Mouse (Mus musculus) megakaryocyte, embryonic 14.5 days (primary cell): Measurements from ENCODE around the gene Glipr1. TPM values are rescaled to one million over a fixed set of nuclear protein-coding genes. Genes with fewer than 3 reads are reported as not detected.

Source experiments
- H3K27me3 ChIP-seq: replicated peaks from 2 replicates; pipeline ENCODE3; 2012; ENCODE audit warnings: inconsistent platforms
- H3K36me3 ChIP-seq: replicated peaks from 2 replicates; pipeline ENCODE3; 2012; ENCODE audit warnings: low read length, inconsistent platforms, mixed read lengths
- H3K4me1 ChIP-seq: 2 replicates; pipeline ENCODE4 v1.6.1; 2012; ENCODE audit warnings: inconsistent platforms
- H3K4me3 ChIP-seq: replicated peaks from 2 replicates; pipeline ENCODE3; 2012; ENCODE audit warnings: moderate library complexity, mild to moderate bottlenecking, inconsistent platforms
- H3K9me3 ChIP-seq: 2 replicates; pipeline ENCODE4 v1.6.1; 2012; ENCODE audit warnings: inconsistent platforms
- FLI1 ChIP-seq: IDR thresholded peaks from 2 replicates; pipeline ENCODE4 v1.6.1; 2012; ENCODE audit warnings: low read length, inconsistent platforms, mixed read lengths
- GATA1 ChIP-seq: IDR thresholded peaks from 3 replicates; pipeline ENCODE4 v1.6.1; 2012; ENCODE audit warnings: mixed read lengths, low read length, inconsistent platforms, borderline replicate concordance
- polyA plus RNA-seq: library from polyadenylated mRNA; stranded (reverse); fragments of >175 nt; gene quantifications from 2 replicates; pipeline ENCODE4 v1.2.3, GENCODE M21; 2012; ENCODE audit warnings: low replicate concordance; ENCODE audit not compliant: insufficient read depth

The Glipr1 gene
- polyA plus RNA-seq, 1 experiment: 2.8 TPM

- no peaks in the 10 kb centered on the region for H3K36me3 ChIP-seq
- TF ChIP-seq GATA1: no peak
- TF ChIP-seq FLI1: no peak
These were observed 36.0 kb downstream of the Glipr1 start for GRCm38 (mm10) chr10:111966394-111966793.

GRCm38 (mm10) chr10:111960459-111960858, 42.0 kb downstream of the Glipr1 start:
- peaks cover 6% of the 10 kb centered on the region for H3K27me3 ChIP-seq
- no peak overlapping the region for H3K4me3 ChIP-seq
- peaks cover 19% of the 10 kb centered on the region for H3K4me1 ChIP-seq
- peaks cover 4% of the 10 kb centered on the region for H3K9me3 ChIP-seq
- TF ChIP-seq FLI1 (no peak), GATA1 (no peak)
- H3K36me3 ChIP-seq: no peaks in the 10 kb centered on the region

More at GRCm38 (mm10) chr10:111966394-111966793, 36.0 kb downstream of the Glipr1 start:
- Histone ChIP-seq H3K9me3 (peaks cover 9% of the 10 kb centered on the region), H3K4me1 (peaks cover 4% of the 10 kb centered on the region; the same call in 1 of the 2 replicates), H3K27me3 (peaks cover 10% of the 10 kb centered on the region), H3K4me3 (no peak overlapping the region)

- Histone ChIP-seq H3K36me3 (no peaks in the 10 kb centered on the region), H3K4me3 (no peak overlapping the region), H3K9me3 (peaks cover 4% of the 10 kb centered on the region), H3K27me3 (peaks cover 4% of the 10 kb centered on the region), H3K4me1 (peaks cover 26% of the 10 kb centered on the region)
- TF ChIP-seq FLI1: no peak
- TF ChIP-seq GATA1: no peak
These were observed 43.1 kb downstream of the Glipr1 start for GRCm38 (mm10) chr10:111959353-111959752.

- Histone ChIP-seq H3K27me3 (no peaks in the 10 kb centered on the region), H3K36me3 (no peaks in the 10 kb centered on the region), H3K9me3 (no peaks in the 10 kb centered on the region), H3K4me3 (no peak overlapping the region), H3K4me1 (peaks cover 29% of the 10 kb centered on the region)
- TF ChIP-seq GATA1 (no peak), FLI1 (no peak)
These were observed 44.4 kb downstream of the Glipr1 start for GRCm38 (mm10) chr10:111958046-111958421.

DNA sequence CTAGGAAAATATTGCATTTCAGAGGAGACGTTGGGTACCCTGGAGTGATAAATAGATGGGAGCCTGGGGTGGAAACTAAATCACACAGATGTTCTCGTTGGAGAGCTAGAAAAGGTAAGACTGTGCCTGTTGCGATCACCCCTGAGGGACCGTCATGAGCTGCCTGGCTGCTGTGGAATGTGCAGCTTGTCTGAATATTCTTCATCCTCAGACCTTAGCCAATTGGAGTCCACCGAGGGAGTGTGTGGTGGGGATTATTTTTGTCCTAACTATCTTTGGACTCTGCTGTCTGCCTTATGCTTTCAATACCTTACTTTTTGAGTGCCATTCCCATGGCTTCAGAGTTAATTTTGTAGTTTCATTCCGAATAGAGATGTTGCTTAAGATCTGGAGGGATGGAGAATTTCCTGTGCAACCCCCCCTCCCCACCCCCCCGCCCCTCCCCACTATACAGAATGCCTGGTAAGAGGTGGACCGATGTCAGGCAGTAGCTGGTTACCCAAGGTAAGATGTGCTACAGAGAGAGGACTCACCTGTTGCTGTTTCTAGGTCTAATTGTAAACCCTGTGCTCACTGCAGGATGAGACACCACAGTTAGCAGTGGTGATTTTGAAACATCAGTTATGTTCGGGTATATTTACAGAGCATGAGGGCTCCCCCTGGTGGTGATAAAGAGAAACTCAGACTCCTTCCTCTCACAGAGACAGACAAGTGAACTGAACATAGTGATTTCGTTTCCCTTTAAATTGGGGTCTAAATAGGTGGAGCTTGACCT, 45.0 kb downstream of the Glipr1 start:
- Histone ChIP-seq H3K4me3 (peak overlapping the region; percentile 66), H3K27me3 (no peaks in the 10 kb centered on the region), H3K9me3 (no peaks in the 10 kb centered on the region), H3K4me1 (peaks cover 29% of the 10 kb centered on the region), H3K36me3 (no peaks in the 10 kb centered on the region)
- no peak for TF ChIP-seq GATA1
- TF ChIP-seq FLI1: no peak

DNA sequence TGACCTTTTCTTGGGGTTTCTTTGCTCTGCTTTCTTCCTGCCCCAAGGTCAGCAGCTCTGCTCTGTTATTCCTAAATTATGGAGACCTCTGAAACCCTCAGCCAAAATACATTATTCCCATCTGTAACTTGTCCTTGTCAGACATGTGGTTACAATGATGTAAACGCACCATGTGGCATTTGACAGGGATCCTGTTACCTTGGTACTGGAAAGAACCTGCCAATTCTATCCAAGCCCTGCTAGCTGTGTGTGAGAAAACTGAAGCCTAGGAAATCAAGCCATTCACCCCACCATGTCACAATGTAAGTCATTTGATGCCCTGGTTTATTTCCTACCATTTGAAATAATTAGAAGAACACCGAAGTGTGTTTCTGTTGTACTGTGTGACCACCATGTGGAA, 46.6 kb downstream of the Glipr1 start:
- TF ChIP-seq GATA1 (no peak), FLI1 (no peak)
- Histone ChIP-seq H3K27me3 (no peaks in the 10 kb centered on the region), H3K4me1 (peaks cover 29% of the 10 kb centered on the region), H3K9me3 (no peaks in the 10 kb centered on the region), H3K4me3 (no peak overlapping the region), H3K36me3 (no peaks in the 10 kb centered on the region)

DNA sequence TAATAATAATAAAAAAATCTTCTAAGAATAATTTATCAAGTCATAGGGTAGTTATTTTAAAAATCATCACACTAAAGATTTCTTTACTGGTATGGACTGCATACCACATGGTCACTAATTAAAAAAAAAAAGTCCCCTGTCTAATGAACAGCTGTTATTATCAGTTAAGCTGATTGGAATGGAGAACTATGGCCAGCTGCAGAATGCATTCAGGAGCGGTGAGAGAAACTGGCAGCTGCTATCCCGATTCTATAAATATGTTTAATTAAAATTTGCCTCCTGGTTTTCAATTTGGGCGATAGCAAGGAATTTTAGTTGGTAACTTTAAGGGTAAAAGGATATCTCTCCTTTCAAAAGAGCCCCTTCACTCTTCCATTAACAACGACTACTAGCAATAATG, 53.4 kb downstream of the Glipr1 start:
- H3K4me3 ChIP-seq: no peak overlapping the region
- no peaks in the 10 kb centered on the region for H3K36me3 ChIP-seq
- no peaks in the 10 kb centered on the region for H3K27me3 ChIP-seq
- H3K4me1 ChIP-seq: peaks cover 6% of the 10 kb centered on the region; the same call in 1 of the 2 replicates
- no peak for TF ChIP-seq GATA1
- TF ChIP-seq FLI1: no peak
- peaks cover 5% of the 10 kb centered on the region for H3K9me3 ChIP-seq

DNA sequence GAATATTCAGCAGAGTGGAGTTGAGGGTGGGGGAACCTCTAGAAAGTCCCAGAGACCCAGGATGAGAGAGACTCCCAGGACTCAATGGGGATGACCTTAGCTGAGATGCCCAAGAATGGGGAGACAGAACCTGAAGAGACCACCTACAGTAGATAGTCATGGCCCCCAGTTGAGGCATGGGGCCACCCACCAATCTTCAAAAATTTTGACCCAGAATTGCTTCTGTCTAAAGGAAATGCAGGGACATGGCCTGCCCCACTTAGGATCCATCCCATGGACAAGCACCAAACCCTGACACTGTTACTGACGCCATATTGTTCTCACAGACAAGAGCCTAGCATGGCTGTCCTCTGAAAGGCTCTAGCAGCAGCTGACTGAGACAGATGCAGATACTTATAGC, 54.4 kb downstream of the Glipr1 start:
- Histone ChIP-seq H3K4me3 (no peak overlapping the region), H3K27me3 (no peaks in the 10 kb centered on the region), H3K4me1 (peaks cover 3% of the 10 kb centered on the region; the same call in 1 of the 2 replicates), H3K36me3 (no peaks in the 10 kb centered on the region), H3K9me3 (peaks cover 5% of the 10 kb centered on the region)
- TF ChIP-seq GATA1: no peak
- TF ChIP-seq FLI1: no peak

GRCm38 (mm10) chr10:111945563-111945962, 56.9 kb downstream of the Glipr1 start:
- Histone ChIP-seq H3K36me3 (no peaks in the 10 kb centered on the region), H3K27me3 (peaks cover 2% of the 10 kb centered on the region), H3K4me1 (peaks cover 3% of the 10 kb centered on the region; the same call in 1 of the 2 replicates), H3K4me3 (no peak overlapping the region), H3K9me3 (peaks cover 5% of the 10 kb centered on the region)
- TF ChIP-seq GATA1 (no peak), FLI1 (no peak)

- Histone ChIP-seq H3K4me3 (no peak overlapping the region), H3K27me3 (peaks cover 2% of the 10 kb centered on the region), H3K36me3 (no peaks in the 10 kb centered on the region), H3K9me3 (peaks cover 5% of the 10 kb centered on the region), H3K4me1 (peaks cover 3% of the 10 kb centered on the region; the same call in 1 of the 2 replicates)
- no peak for TF ChIP-seq FLI1
- TF ChIP-seq GATA1: no peak
These were observed 59.4 kb downstream of the Glipr1 start for GRCm38 (mm10) chr10:111943026-111943425.

GRCm38 (mm10) chr10:111937146-111937534, 65.3 kb downstream of the Glipr1 start:
- peaks cover 27% of the 10 kb centered on the region for H3K4me1 ChIP-seq
- no peaks in the 10 kb centered on the region for H3K36me3 ChIP-seq
- no peak overlapping the region for H3K4me3 ChIP-seq
- TF ChIP-seq GATA1 (no peak), FLI1 (no peak)
- no peaks in the 10 kb centered on the region for H3K9me3 ChIP-seq
- peaks cover 2% of the 10 kb centered on the region for H3K27me3 ChIP-seq
